Mouse (Mus musculus): ENCODE data around the gene Lrrc4.

GRCm38 (mm10) chr6:28771331-28771730, 60.2 kb downstream of the Lrrc4 start:
- TF ChIP-seq CTCF (IDR thresholded peaks at IDR 0.05; ENCODE audit: extremely low read depth, insufficient read length, insufficient replicate concordance, low read depth, low read length) (no peak), POLR2A (IDR thresholded peaks at IDR 0.05; ENCODE audit: low read depth, low read length) (no peak)

All from small intestine, adult 2 months (tissue).